Mouse (Mus musculus): ENCODE measurements around the gene Elmsan1. TPM values are rescaled to one million over a fixed set of nuclear protein-coding genes. Genes with fewer than 3 reads are reported as not detected.
"Not testable (repeated sequence)": the region's sequence is repeated elsewhere in the genome, so short reads cannot be mapped to it uniquely, and the experiment has no call there.

The Elmsan1 gene
- polyA plus RNA-seq, 1 experiment from 2014 or later, result 7.0 TPM

DNA sequence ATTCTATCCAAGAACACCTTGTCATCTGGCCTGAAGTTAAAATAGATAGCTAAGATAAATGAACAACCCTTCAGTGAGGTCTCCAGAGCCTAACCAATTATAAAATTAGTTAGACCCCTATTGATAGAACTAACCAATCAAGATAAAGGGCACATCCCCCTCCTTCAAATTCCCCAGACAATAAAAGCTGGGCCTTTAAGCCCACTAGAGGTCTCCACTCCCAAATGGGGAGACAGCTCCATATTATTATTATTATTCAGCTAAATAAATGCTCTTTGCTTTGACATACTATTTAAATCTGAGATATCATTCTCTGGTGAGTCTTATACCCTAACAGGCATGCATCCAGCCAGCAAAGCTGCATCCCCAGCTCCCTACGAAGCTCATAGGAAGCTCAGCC lies 108.8 kb downstream of the Elmsan1 start:
- 74% methylated on average over 1 of the region's 1 CpGs for WGBS
- Histone ChIP-seq H3K27me3 (no peaks in the 10 kb centered on the region), H3K9me3 (no peaks in the 10 kb centered on the region), H3K4me2 (no peak overlapping the region), H3K4me1 (replicated peaks) (peaks cover 2% of the 10 kb centered on the region), H3K4me3 (replicated peaks) (no peak overlapping the region), H3K36me3 (no peaks in the 10 kb centered on the region), H3K27ac (no peak overlapping the region), H3K9ac (replicated peaks) (no peak overlapping the region)
- no peak for ATAC-seq (ENCODE audit: insufficient number of reproducible peaks, insufficient read depth, low FRiP score, low TSS enrichment, low read depth)

GRCm38 (mm10) chr12:84107692-84108091 lies 111.0 kb downstream of the Elmsan1 start:
- ATAC-seq (ENCODE audit: insufficient number of reproducible peaks, insufficient read depth, low FRiP score, low TSS enrichment, low read depth), result no peak
- 60% methylated on average over 1 of the region's 1 CpGs for WGBS

DNA sequence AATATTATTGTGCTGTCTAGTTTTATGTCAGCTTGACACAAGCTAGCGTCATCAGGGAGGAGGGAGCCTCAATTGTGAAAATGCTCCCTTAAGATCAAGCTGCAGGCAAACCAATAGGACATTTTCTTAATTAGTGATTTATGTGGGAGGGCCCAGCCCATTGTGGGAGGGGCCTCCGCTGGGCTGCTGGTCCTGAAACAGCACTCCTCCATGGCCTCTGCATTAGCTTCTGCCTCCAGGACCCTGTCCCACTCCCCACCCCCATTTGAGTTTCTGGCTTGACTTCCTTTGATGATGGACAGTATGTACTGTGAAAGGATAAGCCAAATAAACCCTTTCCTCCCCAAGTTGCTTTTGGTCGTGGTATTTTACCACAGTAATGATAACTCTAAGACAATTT lies 111.7 kb downstream of the Elmsan1 start:
- Histone ChIP-seq H3K4me3 (replicated peaks) (no peak overlapping the region), H3K9me3 (no peaks in the 10 kb centered on the region), H3K4me1 (replicated peaks) (no peaks in the 10 kb centered on the region), H3K36me3 (no peaks in the 10 kb centered on the region), H3K27me3 (no peaks in the 10 kb centered on the region), H3K9ac (replicated peaks) (no peak overlapping the region), H3K4me2 (no peak overlapping the region), H3K27ac (no peak overlapping the region)
- ATAC-seq (ENCODE audit: insufficient number of reproducible peaks, insufficient read depth, low FRiP score, low TSS enrichment, low read depth), result no peak
- WGBS, result 72% methylated on average over 3 of the region's 3 CpGs

More at GRCm38 (mm10) chr12:84107692-84108091, 111.0 kb downstream of the Elmsan1 start:
- H3K27me3 ChIP-seq, result no peaks in the 10 kb centered on the region
- H3K4me1 ChIP-seq (replicated peaks), result no peaks in the 10 kb centered on the region
- H3K4me3 ChIP-seq (replicated peaks), result no peak overlapping the region
- no peak overlapping the region for H3K27ac ChIP-seq
- no peaks in the 10 kb centered on the region for H3K36me3 ChIP-seq
- no peak overlapping the region for H3K9ac ChIP-seq (replicated peaks)
- no peaks in the 10 kb centered on the region for H3K9me3 ChIP-seq
- H3K4me2 ChIP-seq, result no peak overlapping the region

- Histone ChIP-seq H3K27ac (no peak overlapping the region), H3K36me3 (no peaks in the 10 kb centered on the region), H3K27me3 (no peaks in the 10 kb centered on the region), H3K9ac (replicated peaks) (no peak overlapping the region), H3K4me2 (peak overlapping the region; percentile 74), H3K4me3 (replicated peaks) (peak overlapping the region; percentile 51), H3K9me3 (no peaks in the 10 kb centered on the region), H3K4me1 (replicated peaks) (no peaks in the 10 kb centered on the region)
- WGBS, result 54% methylated on average over 2 of the region's 2 CpGs
- no peak for ATAC-seq (ENCODE audit: insufficient number of reproducible peaks, insufficient read depth, low FRiP score, low TSS enrichment, low read depth)
Measured at GRCm38 (mm10) chr12:84101493-84101845, 117.2 kb downstream of the Elmsan1 start.

DNA sequence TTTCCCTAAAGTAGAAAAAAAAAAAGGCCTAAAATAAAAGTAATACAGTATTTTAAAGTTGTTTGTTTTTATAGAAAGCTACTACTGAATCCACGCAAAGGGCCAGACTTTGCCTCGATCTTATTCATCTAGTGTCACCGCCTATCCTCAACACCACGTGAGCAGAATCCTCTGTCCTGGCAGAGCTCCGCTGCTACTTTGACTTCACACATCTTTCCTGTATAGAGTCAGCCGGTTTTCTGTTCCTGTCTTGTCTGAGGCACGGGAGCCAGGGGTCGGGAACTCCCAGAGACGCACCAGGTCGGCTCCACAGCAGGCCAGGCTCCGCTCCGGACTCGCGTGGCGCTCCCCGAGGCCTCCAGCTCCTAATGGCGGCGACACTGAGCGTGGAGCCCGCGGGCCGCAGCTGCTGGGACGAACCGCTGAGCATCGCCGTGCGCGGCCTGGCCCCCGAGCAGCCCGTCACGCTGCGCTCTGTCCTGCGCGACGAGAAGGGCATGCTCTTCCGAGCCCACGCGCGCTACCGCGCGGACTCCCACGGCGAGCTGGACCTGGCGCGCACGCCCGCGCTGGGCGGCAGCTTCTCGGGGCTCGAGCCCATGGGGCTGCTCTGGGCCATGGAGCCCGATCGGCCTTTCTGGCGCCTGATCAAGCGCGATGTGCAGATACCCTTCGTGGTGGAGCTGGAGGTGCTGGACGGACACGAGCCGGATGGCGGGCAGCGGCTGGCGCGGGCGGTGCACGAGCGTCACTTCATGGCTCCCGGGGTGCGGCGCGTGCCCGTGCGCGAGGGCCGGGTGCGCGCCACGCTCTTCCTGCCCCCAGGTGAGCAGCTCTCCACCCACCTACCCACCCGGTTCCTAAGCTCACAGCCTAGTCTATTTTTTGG lies 117.8 kb downstream of the Elmsan1 start, which contains the start of gene Acot6:
Gene Acot6 (plus strand): TSS at position 51 of the 889 bp plus-strand sequence.
- peak within 1 kb of the TSS; percentile 51 for H3K4me3 ChIP-seq (replicated peaks)
- H3K27me3 ChIP-seq; H3K27ac ChIP-seq; H3K9me3 ChIP-seq; H3K36me3 ChIP-seq; H3K4me1 ChIP-seq (replicated peaks): not testable (repeated sequence)
- ATAC-seq (ENCODE audit: insufficient number of reproducible peaks, insufficient read depth, low FRiP score, low TSS enrichment, low read depth), result 0 out of 2 replicates have a peak, but pooled peaks have one; percentile 31
- H3K9ac ChIP-seq (replicated peaks), result peak within 1 kb of the TSS; percentile 71
- under 1% methylated on average over 76 of the region's 80 CpGs for WGBS
- peak within 1 kb of the TSS; percentile 74 for H3K4me2 ChIP-seq

- Histone ChIP-seq H3K9ac (replicated peaks) (no peak overlapping the region), H3K4me2 (peak overlapping the region; percentile 74; the same call in 1 of the 2 replicates), H3K27ac (no peak overlapping the region), H3K27me3 (no peaks in the 10 kb centered on the region), H3K9me3 (peaks cover 6% of the 10 kb centered on the region; the same call in 1 of the 2 replicates), H3K4me3 (replicated peaks) (no peak overlapping the region), H3K4me1 (replicated peaks) (no peaks in the 10 kb centered on the region), H3K36me3 (no peaks in the 10 kb centered on the region)
- 71% methylated on average over 1 of the region's 1 CpGs for WGBS
- ATAC-seq (ENCODE audit: insufficient number of reproducible peaks, insufficient read depth, low FRiP score, low TSS enrichment, low read depth), result no peak
Measured at GRCm38 (mm10) chr12:84100071-84100470, 118.6 kb downstream of the Elmsan1 start.

DNA sequence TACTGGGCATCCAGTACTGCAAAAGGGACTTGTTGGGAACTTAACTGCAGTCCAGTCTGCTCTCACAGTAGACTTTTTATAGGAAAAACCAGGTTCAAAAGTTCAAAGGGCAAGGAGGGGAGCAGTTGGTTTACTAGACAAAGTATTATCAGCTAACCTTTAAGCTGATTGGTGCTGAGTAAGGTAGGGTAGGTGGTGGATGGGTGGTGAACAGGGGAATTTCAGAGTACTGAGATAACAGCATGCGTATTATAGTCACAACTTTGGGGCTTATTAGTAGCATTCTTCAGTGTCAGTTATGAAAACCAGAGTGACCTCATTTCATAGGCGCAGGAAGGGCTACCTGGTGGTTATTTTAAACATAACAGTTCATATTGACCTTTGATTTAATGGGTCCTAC lies 119.1 kb downstream of the Elmsan1 start:
- no peaks in the 10 kb centered on the region for H3K27me3 ChIP-seq
- no peak for ATAC-seq (ENCODE audit: insufficient number of reproducible peaks, insufficient read depth, low FRiP score, low TSS enrichment, low read depth)
- no peak overlapping the region for H3K4me2 ChIP-seq
- H3K36me3 ChIP-seq, result no peaks in the 10 kb centered on the region
- H3K27ac ChIP-seq, result no peak overlapping the region
- peaks cover 8% of the 10 kb centered on the region; the same call in 1 of the 2 replicates for H3K9me3 ChIP-seq
- WGBS, result 94% methylated on average over 2 of the region's 2 CpGs
- H3K9ac ChIP-seq (replicated peaks), result no peak overlapping the region
- H3K4me3 ChIP-seq (replicated peaks), result no peak overlapping the region
- H3K4me1 ChIP-seq (replicated peaks), result no peaks in the 10 kb centered on the region

Other genes with a start within 250 kb of the Elmsan1 start
- not detected in 2 replicates for gene Heatr4, start 234.0 kb downstream of the Elmsan1 start, polyA plus RNA-seq (2016; fragmentation: Nextera tagmentation; extraction: Ambion mirVana)
- 17.8 and 21.9 TPM in 2 replicates for gene Acot2, start 231.0 kb downstream of the Elmsan1 start, polyA plus RNA-seq (2016; fragmentation: Nextera tagmentation; extraction: Ambion mirVana)
- 38.1 and 43.9 TPM in 2 replicates for gene Acot1, start 209.4 kb downstream of the Elmsan1 start, polyA plus RNA-seq (2016; fragmentation: Nextera tagmentation; extraction: Ambion mirVana)
- gene Acot4, start 180.5 kb downstream of the Elmsan1 start, polyA plus RNA-seq (2016; fragmentation: Nextera tagmentation; extraction: Ambion mirVana), result 0.14 and 0.39 TPM in 2 replicates
- not detected in 2 replicates for gene Gm49366, start 179.9 kb downstream of the Elmsan1 start, polyA plus RNA-seq (2016; fragmentation: Nextera tagmentation; extraction: Ambion mirVana)
- gene Acot3, start 166.7 kb downstream of the Elmsan1 start, polyA plus RNA-seq (2016; fragmentation: Nextera tagmentation; extraction: Ambion mirVana), result 0.59 and 0.66 TPM in 2 replicates
- gene Acot5, start 149.6 kb downstream of the Elmsan1 start, polyA plus RNA-seq (2016; fragmentation: Nextera tagmentation; extraction: Ambion mirVana), result not detected in 2 replicates
- 0.83 and 0.98 TPM in 2 replicates for gene Acot6, start 118.2 kb downstream of the Elmsan1 start, polyA plus RNA-seq (2016; fragmentation: Nextera tagmentation; extraction: Ambion mirVana)
- 6.2 and 7.7 TPM in 2 replicates for gene Dnal1, start 104.5 kb downstream of the Elmsan1 start, polyA plus RNA-seq (2016; fragmentation: Nextera tagmentation; extraction: Ambion mirVana)
- 1.2 and 1.3 TPM in 2 replicates for gene Pnma1, start 70.4 kb downstream of the Elmsan1 start, polyA plus RNA-seq (2016; fragmentation: Nextera tagmentation; extraction: Ambion mirVana)
- 13.2 and 13.4 TPM in 2 replicates for gene Ptgr2, start 66.4 kb upstream of the Elmsan1 start, polyA plus RNA-seq (2016; fragmentation: Nextera tagmentation; extraction: Ambion mirVana)
- 109 and 114 TPM in 2 replicates for gene Zfp410, start 98.0 kb upstream of the Elmsan1 start, polyA plus RNA-seq (2016; fragmentation: Nextera tagmentation; extraction: Ambion mirVana)
- gene Coq6, start 142.8 kb upstream of the Elmsan1 start, polyA plus RNA-seq (2016; fragmentation: Nextera tagmentation; extraction: Ambion mirVana), result 44.5 and 47.7 TPM in 2 replicates
- gene Fam161b, start 143.0 kb upstream of the Elmsan1 start, polyA plus RNA-seq (2016; fragmentation: Nextera tagmentation; extraction: Ambion mirVana), result 4.0 and 5.0 TPM in 2 replicates
- 10.9 and 11.4 TPM in 2 replicates for gene Entpd5, start 190.1 kb upstream of the Elmsan1 start, polyA plus RNA-seq (2016; fragmentation: Nextera tagmentation; extraction: Ambion mirVana)
- 1.5 and 2.1 TPM in 2 replicates for gene Bbof1, start 190.2 kb upstream of the Elmsan1 start, polyA plus RNA-seq (2016; fragmentation: Nextera tagmentation; extraction: Ambion mirVana)
- 28.9 and 31.0 TPM in 2 replicates for gene Rnf113a2, start 198.3 kb upstream of the Elmsan1 start, polyA plus RNA-seq (2016; fragmentation: Nextera tagmentation; extraction: Ambion mirVana)
- gene Aldh6a1, start 232.1 kb upstream of the Elmsan1 start, polyA plus RNA-seq (2016; fragmentation: Nextera tagmentation; extraction: Ambion mirVana), result 32.5 and 35.0 TPM in 2 replicates
- gene Lin52, start 232.5 kb upstream of the Elmsan1 start, polyA plus RNA-seq (2016; fragmentation: Nextera tagmentation; extraction: Ambion mirVana), result 29.5 and 30.6 TPM in 2 replicates

Measured in limb, embryonic 12.5 days (tissue).